Mouse (Mus musculus) forebrain, embryonic 12.5 days (tissue): ENCODE data around the gene Snapc2. TPM values are rescaled to one million over a fixed set of nuclear protein-coding genes. Genes with fewer than 3 reads are reported as not detected.

Source experiments
- ATAC-seq: fragments of 200-750 bp; cut with Nextera tagmentation; 2 replicates; pipeline ENCODE4 v1.8.0; 2017; ENCODE audit warnings: moderate TSS enrichment; ENCODE audit not compliant: low FRiP score
- H3K27ac ChIP-seq: fragments of 300-500 bp; sonication (generic); 2 replicates; pipeline ENCODE4 v1.5.1; 2016; ENCODE audit warnings: mild to moderate bottlenecking
- H3K27me3 ChIP-seq: fragments of 300-500 bp; sonication (generic); 2 replicates; pipeline ENCODE4 v1.6.1; 2016; ENCODE audit warnings: mild to moderate bottlenecking
- H3K36me3 ChIP-seq: fragments of 300-500 bp; sonication (generic); replicated peaks from 2 replicates; pipeline ENCODE4 v1.6.1; 2016; ENCODE audit warnings: mild to moderate bottlenecking
- H3K4me1 ChIP-seq: fragments of 300-500 bp; sonication (generic); 2 replicates; pipeline ENCODE4 v1.6.1; 2016
- H3K4me2 ChIP-seq: fragments of 300-500 bp; sonication (generic); 2 replicates; pipeline ENCODE4 v1.6.1; 2016; ENCODE audit warnings: mild to moderate bottlenecking, moderate library complexity
- H3K4me3 ChIP-seq: fragments of 300-500 bp; sonication (generic); replicated peaks from 2 replicates; pipeline ENCODE4 v1.5.1; 2016; ENCODE audit warnings: mild to moderate bottlenecking
- H3K9ac ChIP-seq: fragments of 300-500 bp; sonication (generic); 2 replicates; pipeline ENCODE4 v1.6.1; 2016; ENCODE audit warnings: mild to moderate bottlenecking
- H3K9me3 ChIP-seq: fragments of 300-500 bp; sonication (generic); 2 replicates; pipeline ENCODE4 v1.6.1; 2016
- WGBS: fragments of 180-500 bp; shearing (Covaris S2); methylation state at CpG from one replicate; pipeline ENCODE4 v1.1.7; 2016; 5-methylcytosine and 5-hydroxymethylcytosine counted together
- polyA plus RNA-seq: library from polyadenylated mRNA; unstranded; fragments of >200 nt; fragmentation: Nextera tagmentation; extraction: Ambion mirVana; gene quantifications from 2 replicates; pipeline ENCODE4 v1.2.1, GENCODE M21; 2016

Gene Snapc2
- 63.2 and 67.2 TPM in 2 replicates for polyA plus RNA-seq

DNA sequence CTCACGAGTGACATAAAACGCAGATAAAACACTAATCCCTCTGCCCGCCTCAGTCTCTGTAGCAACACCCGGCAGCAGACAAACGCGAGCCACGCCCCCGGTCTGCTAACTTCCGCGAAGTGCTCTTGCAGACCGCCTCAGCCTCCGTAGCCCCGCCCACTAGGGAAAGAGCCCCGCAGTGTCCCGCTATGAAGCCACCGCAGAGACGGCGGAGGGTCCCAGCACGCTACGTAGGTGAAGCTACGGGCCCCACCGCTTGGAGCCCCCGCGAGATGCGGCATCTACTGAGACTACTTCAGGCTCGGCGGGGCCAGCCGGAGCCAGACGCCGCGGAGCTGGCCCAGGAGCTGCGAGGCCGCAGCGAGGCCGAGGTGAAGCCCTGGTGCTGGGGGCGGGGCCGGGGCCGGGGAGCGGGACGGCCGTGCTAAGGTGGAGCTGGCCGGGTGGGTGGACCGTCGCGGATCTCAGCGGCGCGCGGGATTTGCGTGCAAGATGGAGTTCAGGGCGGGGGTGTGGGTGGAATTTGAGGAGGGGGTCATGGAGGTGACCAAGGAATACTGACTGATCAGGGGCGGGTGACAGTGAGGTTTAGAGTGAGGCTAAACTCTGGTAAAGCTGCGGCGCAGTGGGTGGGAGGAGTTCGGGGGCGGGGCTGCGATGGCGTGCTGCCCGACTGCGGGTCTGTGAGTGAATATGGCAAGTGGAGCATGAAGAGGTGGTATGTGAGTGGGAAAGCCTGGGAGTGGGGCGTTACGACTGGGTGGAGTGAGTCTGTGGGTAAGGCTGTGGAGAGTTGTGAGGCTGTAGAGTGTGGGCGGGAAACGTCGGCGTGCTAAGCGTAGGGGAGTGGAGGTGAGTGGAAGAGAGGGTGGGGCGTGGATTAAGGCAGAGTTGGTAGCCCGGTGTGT is at the start of gene Snapc2:
Gene Snapc2, plus strand, starts transcription at position 147 of the 908 bp plus-strand sequence.
- Histone ChIP-seq H3K9ac (peak within 1 kb of the TSS; percentile 90), H3K9me3 (no peaks in the 10 kb centered on the region), H3K4me2 (peak within 1 kb of the TSS; percentile 69), H3K36me3 (peaks cover 39% of the 10 kb centered on the region), H3K27ac (peak within 1 kb of the TSS; percentile 95), H3K27me3 (peaks cover 14% of the 10 kb centered on the region; the same call in 1 of the 2 replicates), H3K4me1 (peaks cover 48% of the 10 kb centered on the region), H3K4me3 (peak within 1 kb of the TSS; percentile 88)
- under 1% methylated on average over 69 of the region's 69 CpGs for WGBS
- ATAC-seq, result peak; percentile 90

DNA sequence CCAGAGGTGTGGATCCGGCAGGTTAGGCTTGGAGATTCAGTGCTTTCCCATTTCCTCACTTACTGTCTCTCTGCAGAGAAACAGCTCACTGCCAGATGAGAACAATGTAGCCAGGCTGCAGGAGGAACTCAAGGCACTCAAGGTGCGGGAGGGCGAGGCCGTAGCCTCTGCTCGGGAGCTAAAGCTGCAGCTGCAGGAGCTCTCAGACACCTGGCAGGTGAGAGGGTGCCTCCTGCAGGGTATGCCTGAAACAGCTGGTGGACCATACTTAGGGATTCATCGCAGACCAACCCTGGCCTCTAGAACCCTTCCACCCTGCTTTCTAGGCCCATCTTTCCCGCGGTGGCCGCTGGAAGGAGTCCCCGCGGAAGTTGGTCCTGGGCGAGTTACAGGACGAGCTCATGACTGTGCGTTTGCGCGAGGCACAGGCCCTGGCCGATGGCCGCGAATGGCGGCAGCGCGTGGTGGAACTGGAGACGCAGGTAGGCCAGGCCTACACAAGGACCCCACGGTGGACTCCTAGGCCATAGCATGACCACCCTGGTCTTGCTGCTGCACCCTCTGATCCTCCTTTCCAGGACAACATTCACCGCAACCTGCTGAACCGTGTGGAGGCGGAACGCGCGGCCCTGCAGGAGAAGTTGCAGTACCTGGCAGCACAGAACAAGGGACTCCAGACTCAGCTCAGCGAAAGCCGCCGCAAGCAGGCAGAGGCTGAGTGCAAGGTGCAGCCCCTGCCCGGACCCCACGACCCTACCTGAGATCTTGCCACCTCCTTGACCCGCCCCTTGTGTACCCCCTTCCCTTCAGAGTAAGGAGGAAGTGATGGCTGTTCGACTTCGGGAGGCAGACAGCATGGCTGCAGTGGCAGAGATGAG is 47.4 kb upstream of the Snapc2 start:
- H3K9ac ChIP-seq, result no peak overlapping the region
- H3K4me1 ChIP-seq, result peaks cover 18% of the 10 kb centered on the region
- peaks cover 45% of the 10 kb centered on the region for H3K27me3 ChIP-seq
- no peak overlapping the region for H3K4me3 ChIP-seq
- ATAC-seq, result no peak
- 14% methylated on average over 37 of the region's 38 CpGs for WGBS
- peaks cover 54% of the 10 kb centered on the region for H3K36me3 ChIP-seq
- H3K27ac ChIP-seq, result no peak overlapping the region
- no peaks in the 10 kb centered on the region for H3K9me3 ChIP-seq
- H3K4me2 ChIP-seq, result no peak overlapping the region; the same call in 1 of the 2 replicates

DNA sequence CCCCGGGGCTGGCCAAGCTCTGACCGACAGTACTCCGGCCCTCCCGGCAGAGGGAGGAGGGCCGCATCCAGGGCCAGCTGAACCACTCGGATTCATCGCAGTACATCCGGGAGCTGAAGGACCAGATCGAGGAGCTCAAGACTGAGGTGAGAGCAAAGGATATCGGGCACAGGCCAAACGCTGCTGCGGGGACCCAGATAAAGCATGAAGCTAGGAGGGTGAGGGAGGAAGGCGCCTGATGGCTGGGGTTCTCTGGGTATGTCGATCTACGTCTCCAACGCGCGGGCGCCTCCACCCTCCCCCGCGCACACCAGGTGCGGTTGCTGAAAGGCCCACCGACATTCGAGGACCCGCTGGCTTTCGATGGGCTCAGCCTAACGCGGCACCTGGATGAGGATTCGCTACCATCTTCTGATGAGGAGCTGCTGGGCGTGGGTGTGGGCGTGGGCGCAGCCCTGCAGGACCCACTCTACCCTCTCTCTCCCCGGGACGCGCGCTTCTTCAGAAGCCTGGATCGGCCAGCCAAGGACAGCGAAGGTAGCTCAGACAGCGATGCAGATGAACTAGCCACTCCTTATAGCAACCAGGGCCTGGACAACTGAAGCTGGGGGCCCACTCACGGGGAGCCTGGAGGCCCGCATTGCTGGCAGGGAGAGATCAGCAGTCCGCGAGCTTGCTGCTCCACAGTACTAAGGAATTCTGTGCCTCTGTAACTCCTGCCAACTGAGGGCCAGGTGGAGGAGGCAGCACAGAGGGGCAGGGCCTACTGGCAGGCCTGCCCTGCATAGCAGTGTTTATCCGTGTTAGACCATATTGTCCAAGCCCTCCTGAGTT is 46.5 kb upstream of the Snapc2 start:
- Histone ChIP-seq H3K4me2 (peak overlapping the region; percentile 10; the same call in 1 of the 2 replicates), H3K27me3 (peaks cover 45% of the 10 kb centered on the region), H3K9ac (0 out of 2 replicates have a peak overlapping the region, but pooled peaks have one; percentile 7), H3K4me1 (peaks cover 18% of the 10 kb centered on the region), H3K27ac (no peak overlapping the region), H3K36me3 (peaks cover 61% of the 10 kb centered on the region), H3K4me3 (no peak overlapping the region), H3K9me3 (no peaks in the 10 kb centered on the region)
- 8% methylated on average over 44 of the region's 44 CpGs for WGBS
- ATAC-seq, result no peak; the same call in 1 of the 2 replicates

DNA sequence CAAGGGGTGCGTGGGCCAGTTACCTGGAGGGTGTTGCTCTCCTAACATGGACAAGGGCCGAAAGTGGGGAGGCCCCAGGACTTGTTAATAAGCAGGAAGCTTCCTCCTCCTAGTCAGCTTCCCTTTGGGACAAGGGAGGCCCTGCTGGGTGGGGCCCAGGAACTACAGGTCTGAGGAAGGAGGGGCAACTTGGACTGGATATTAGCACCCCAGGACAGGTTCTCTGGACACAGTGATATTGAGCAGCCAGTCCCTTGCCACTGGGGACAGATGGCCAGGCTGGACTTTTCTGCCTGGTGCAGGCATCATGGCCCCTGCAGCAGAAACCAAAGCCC is 45.9 kb upstream of the Snapc2 start:
- H3K36me3 ChIP-seq, result peaks cover 55% of the 10 kb centered on the region
- peaks cover 18% of the 10 kb centered on the region for H3K4me1 ChIP-seq
- 0 out of 2 replicates have a peak overlapping the region, but pooled peaks have one; percentile 7 for H3K9ac ChIP-seq
- no peak overlapping the region for H3K4me3 ChIP-seq
- H3K4me2 ChIP-seq, result no peak overlapping the region
- ATAC-seq, result no peak
- H3K27me3 ChIP-seq, result peaks cover 45% of the 10 kb centered on the region
- no peak overlapping the region for H3K27ac ChIP-seq
- no peaks in the 10 kb centered on the region for H3K9me3 ChIP-seq
- 55% methylated on average over 2 of the region's 2 CpGs for WGBS

DNA sequence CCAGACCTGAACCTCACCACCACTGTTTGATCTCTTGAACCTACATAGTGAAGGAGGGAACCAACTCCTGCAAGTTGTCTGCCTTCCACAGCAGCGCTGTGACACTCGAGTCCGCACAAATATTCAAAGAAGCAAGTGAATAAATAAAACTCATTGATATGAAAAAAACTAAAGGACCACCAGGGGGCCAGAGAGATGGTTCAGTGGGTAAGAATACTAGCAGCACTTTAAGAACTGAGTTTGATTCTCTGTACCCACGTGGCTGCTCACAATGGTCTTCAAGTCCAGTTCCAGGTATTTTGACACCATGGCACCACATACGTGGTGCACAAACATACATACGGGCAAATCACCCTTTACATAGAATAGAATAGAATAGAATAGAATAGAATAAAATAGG is 41.8 kb upstream of the Snapc2 start:
- Histone ChIP-seq H3K4me1 (peaks cover 47% of the 10 kb centered on the region), H3K36me3 (peaks cover 43% of the 10 kb centered on the region), H3K9me3 (no peaks in the 10 kb centered on the region), H3K4me2 (no peak overlapping the region), H3K4me3 (no peak overlapping the region), H3K9ac (no peak overlapping the region), H3K27ac (no peak overlapping the region), H3K27me3 (peaks cover 22% of the 10 kb centered on the region)
- 73% methylated on average over 6 of the region's 6 CpGs for WGBS
- no peak for ATAC-seq

DNA sequence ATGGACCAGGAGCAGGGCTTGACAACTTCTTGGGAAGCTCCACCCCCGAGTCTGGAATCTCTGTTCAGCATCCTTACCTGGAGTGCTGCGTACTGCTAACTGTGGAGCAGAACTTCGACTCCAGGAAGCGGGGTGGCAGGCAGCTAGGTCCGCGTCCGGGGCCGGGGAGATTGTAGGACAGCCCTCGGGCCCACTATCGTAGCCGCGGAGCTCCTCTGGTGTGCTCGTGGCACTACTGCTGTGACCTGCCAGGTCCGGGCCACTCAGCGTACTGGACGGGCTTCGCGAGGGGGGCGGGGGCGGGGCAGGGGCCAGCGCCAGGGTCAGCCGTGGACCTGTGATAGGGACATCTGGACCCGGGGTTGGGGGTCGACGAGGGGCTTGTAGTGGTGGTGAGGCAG is 40.1 kb upstream of the Snapc2 start:
- Histone ChIP-seq H3K27ac (0 out of 2 replicates have a peak overlapping the region, but pooled peaks have one; percentile 20), H3K9ac (peak overlapping the region; percentile 60), H3K27me3 (peaks cover 6% of the 10 kb centered on the region; the same call in 1 of the 2 replicates), H3K4me1 (peaks cover 43% of the 10 kb centered on the region), H3K36me3 (peaks cover 32% of the 10 kb centered on the region), H3K4me3 (peak overlapping the region; percentile 43), H3K4me2 (peak overlapping the region; percentile 84), H3K9me3 (no peaks in the 10 kb centered on the region)
- 2% methylated on average over 25 of the region's 25 CpGs for WGBS
- ATAC-seq, result peak; percentile 4; the same call in 1 of the 2 replicates

DNA sequence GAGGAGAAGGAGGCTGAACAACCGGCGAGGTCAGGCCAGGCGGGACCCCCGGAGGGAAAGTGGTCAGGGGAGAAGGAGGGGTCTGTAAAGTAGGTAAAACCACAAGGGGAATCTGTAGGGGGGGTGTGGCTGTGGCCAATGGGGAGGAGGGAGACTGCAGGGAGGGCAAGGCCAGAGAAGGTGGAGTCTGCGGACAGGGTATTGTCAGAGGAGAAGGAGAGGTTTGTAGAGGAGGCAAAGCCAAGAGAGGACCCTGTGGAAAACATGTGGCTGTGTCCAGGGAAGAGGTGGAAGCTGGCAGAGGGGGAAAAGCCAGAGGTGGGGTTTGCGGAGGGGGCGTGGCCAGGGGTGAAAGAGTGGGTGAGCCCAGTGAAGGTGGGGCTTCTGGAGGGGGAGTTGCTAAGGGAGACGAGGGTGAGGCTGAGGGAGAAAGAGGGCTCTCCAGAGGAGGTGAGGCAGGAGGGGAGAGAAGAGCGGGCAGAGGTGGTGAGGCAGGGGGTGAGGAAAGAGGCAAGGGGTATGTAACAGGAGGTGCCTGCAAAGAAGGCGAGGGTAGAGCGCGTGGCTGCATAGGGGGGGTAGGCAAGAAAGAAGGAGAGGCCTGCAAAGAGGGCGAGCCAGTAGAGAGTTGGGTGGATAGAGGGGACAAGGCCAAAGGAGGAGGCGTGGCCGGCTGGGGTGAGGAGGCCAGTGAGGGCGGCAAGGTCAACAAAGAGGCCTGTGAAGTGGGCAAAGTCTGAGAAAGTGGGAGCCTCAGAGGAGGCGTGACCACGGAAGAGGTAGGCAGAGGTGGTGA is 39.5 kb upstream of the Snapc2 start:
- Histone ChIP-seq H3K27ac (peak overlapping the region; percentile 53; the same call in 1 of the 2 replicates), H3K4me3 (peak overlapping the region; percentile 43), H3K9ac (peak overlapping the region; percentile 60), H3K36me3 (peaks cover 27% of the 10 kb centered on the region), H3K4me1 (peaks cover 43% of the 10 kb centered on the region), H3K9me3 (no peaks in the 10 kb centered on the region), H3K4me2 (peak overlapping the region; percentile 84), H3K27me3 (peaks cover 5% of the 10 kb centered on the region; the same call in 1 of the 2 replicates)
- WGBS, result 4% methylated on average over 18 of the region's 18 CpGs
- peak; percentile 13 for ATAC-seq

DNA sequence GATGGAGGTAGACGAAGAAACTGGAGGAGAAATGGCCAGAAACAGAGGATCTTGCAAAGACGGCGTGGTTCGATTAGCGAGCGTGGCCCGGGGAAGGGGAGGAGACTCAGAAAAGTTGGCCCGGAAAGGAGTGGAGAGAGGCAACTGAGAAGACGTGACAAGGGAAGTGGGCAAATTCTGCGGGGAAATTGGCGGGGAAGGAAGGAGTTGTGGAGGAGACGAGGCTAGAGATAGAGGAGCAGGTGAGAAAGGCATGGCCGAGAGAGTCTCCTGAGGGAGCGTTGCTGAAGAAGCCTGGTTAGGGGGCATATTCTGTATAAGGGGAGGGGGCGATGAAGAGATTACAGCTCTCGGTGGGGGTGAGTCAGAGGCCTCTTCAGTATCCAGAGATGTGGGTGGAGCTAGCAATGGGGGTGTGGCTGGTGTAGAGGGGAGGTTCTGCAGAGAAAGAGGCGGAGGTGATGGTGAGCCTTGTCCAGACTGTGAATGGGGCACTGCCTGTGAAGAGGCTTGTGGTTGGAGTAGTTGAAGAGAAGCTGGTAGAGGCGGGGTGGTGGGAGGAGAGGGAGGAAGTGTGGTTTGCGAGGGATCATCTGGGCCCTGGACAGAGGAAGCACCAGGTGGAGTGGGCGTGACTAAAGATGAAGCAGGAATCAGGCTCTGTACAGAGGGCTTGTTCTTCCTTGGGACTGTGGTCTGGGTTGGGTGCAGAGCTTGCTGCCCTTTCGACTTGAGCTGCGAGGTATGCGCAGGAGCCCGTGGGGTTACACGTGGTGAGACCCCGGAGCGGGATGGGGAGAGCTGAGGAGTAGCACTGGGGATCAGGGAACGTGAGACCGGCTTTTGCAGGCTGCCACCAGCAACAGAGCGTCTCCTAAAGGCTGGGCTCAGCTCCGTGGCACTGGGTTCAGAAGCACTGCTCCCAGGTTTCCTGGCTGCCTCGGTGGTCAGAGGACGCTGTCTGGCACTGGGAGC is 38.6 kb upstream of the Snapc2 start:
- 12% methylated on average over 33 of the region's 33 CpGs for WGBS
- peak overlapping the region; percentile 43 for H3K4me3 ChIP-seq

DNA sequence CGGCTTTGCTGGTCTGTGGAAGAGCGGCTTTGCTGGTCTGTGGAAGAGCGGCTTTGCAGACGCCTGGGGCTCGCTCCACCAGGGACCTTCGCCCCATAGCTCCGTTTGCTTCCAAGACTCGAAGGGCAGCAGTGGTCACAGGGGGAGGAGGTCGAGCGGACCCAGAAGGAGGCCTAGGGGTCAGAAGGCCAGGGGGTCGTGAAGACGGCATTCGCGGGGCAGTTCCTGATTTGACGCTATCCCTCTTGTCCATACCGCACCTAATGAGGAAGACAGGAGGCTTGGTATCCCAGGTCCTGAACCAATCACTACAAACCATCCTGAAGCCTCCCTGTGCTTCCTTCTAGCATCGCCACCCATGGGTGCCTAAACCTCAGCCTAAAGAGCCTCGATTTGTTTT is 36.6 kb upstream of the Snapc2 start:
- H3K27me3 ChIP-seq, result peaks cover 8% of the 10 kb centered on the region; the same call in 1 of the 2 replicates
- H3K4me2 ChIP-seq, result peak overlapping the region; percentile 84
- 5% methylated on average over 18 of the region's 18 CpGs for WGBS
- peak overlapping the region; percentile 57 for H3K4me3 ChIP-seq
- H3K4me1 ChIP-seq, result peaks cover 43% of the 10 kb centered on the region
- H3K9ac ChIP-seq, result peak overlapping the region; percentile 79
- H3K27ac ChIP-seq, result peak overlapping the region; percentile 88
- H3K36me3 ChIP-seq, result no peaks in the 10 kb centered on the region; the same call in 1 of the 2 replicates
- 0 out of 2 replicates have a peak, but pooled peaks have one; percentile 0 for ATAC-seq
- no peaks in the 10 kb centered on the region for H3K9me3 ChIP-seq

More for the DNA sequence above, 38.6 kb upstream of the Snapc2 start:
- Histone ChIP-seq H3K36me3 (peaks cover 20% of the 10 kb centered on the region), H3K9me3 (no peaks in the 10 kb centered on the region), H3K27ac (0 out of 2 replicates have a peak overlapping the region, but pooled peaks have one; percentile 53), H3K27me3 (peaks cover 5% of the 10 kb centered on the region; the same call in 1 of the 2 replicates), H3K4me1 (peaks cover 43% of the 10 kb centered on the region), H3K9ac (peak overlapping the region; percentile 60; the same call in 1 of the 2 replicates), H3K4me2 (peak overlapping the region; percentile 84)
- peak; percentile 10; the same call in 1 of the 2 replicates for ATAC-seq
